Comparison of ENCODE assay signal across 9 mouse cellular contexts in the genomic region with DNA sequence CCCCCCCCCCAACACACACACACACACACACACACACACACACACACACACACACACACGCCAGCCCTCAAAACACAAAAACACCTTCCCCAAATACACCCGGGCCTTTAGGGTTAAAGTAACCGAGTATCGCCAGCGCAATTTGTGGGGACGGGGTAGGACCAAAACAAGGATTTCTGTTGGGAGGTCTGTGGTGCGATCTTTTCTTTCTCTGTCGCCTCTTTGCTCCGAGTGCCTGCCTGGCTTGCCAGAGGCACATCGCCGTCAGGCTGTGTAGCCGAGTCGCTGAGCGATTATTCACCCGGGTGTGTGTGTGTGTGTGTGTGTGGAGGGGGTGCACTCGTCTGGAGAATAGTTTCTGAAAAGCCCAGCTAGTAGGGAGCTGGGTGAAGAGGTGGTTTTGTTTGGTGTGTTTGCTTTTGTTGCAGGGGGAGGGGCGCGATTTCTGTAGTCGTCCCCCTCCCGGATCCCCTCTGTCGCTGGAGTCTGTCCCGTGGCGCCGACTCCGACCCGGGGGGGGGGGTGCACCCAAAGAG. TPM values are rescaled to one million over a fixed set of nuclear protein-coding genes. Genes with fewer than 3 reads are reported as not detected.
A peak's percentile ranks its signal among the peaks of the same experiment; 100 is the strongest.
DNase-seq lines count a peak whose midpoint lies in the region; ATAC-seq lines count a peak whose summit lies in the region.
"Had no signal": no experiment of that assay in that cellular context is flagged by ENCODE, and none has a peak within 500 bp of the region (broad histone marks: within the 10 kb centered on the region; RNA-seq: fewer than 3 reads in every experiment).

No protein-coding gene starts in this region.

- DNase-seq in MEL-GATA-1-ER (ENCODE audit: extremely low read depth, low read depth): peak; percentile 50
- peak; percentile 53 for DNase-seq in c-Kit-positive CD71-positive TER-119-positive erythroid progenitor cells, embryonic 14.5 days (ENCODE audit: low spot score)
- peak; percentile 73 for DNase-seq in hindbrain, embryonic 11.5 days (ENCODE audit: low spot score)
- peak; percentile 68 to 73 for DNase-seq in layer of hippocampus, postnatal 14 days (ENCODE audit: low spot score in 2 of 2)
- DNase-seq in lung, postnatal 14 days: peak; percentile 60
- DNase-seq in right cerebral cortex, adult 18-20 months: peak; percentile 66

- peaks cover 10% of the 10 kb centered on the region for H3K4me1 ChIP-seq in forebrain, embryonic 16.5 days (replicated peaks; ENCODE audit: control insufficient read depth, insufficient read depth, low read length)
- H3K4me1 ChIP-seq in hindbrain, embryonic 11.5 days (replicated peaks; ENCODE audit: control insufficient read depth, insufficient read depth, low read length): 0 out of 2 replicates have a peak, but pooled peaks cover 4% of the 10 kb centered on the region

- no peaks in the 10 kb centered on the region for H3K36me3 ChIP-seq in forebrain, embryonic 16.5 days (ENCODE audit: control insufficient read depth, insufficient read depth)
- H3K36me3 ChIP-seq in hindbrain, embryonic 11.5 days (ENCODE audit: control insufficient read depth, insufficient read depth, low read length): no peaks in the 10 kb centered on the region

- H3K9ac ChIP-seq in forebrain, embryonic 16.5 days (replicated peaks; ENCODE audit: low read depth, low read length): peak overlapping the region; percentile 91
- H3K9ac ChIP-seq in hindbrain, embryonic 11.5 days (ENCODE audit: low read depth, low read length): peak overlapping the region; percentile 89

- H3K9me3 ChIP-seq in forebrain, embryonic 16.5 days (ENCODE audit: control insufficient read depth, low read length): no peaks in the 10 kb centered on the region
- no peaks in the 10 kb centered on the region for H3K9me3 ChIP-seq in hindbrain, embryonic 11.5 days (ENCODE audit: control insufficient read depth, low read length)

- H3K27me3 ChIP-seq in forebrain, embryonic 16.5 days (replicated peaks; ENCODE audit: control insufficient read depth, insufficient read depth, low read length): no peaks in the 10 kb centered on the region
- H3K27me3 ChIP-seq in hindbrain, embryonic 11.5 days (ENCODE audit: control insufficient read depth, insufficient read depth, low read length): no peaks in the 10 kb centered on the region

- WGBS in forebrain, embryonic 16.5 days: under 1% methylated on average over 26 of the region's 26 CpGs
- 0% methylated on average over 24 of the region's 26 CpGs for WGBS in hindbrain, embryonic 11.5 days

- peak overlapping the region; percentile 74 for H3K4me2 ChIP-seq in forebrain, embryonic 16.5 days (ENCODE audit: low read length)
- H3K4me2 ChIP-seq in hindbrain, embryonic 11.5 days (replicated peaks; ENCODE audit: low read depth, low read length): peak overlapping the region; percentile 96

- peak overlapping the region; percentile 94 for H3K4me3 ChIP-seq in forebrain, embryonic 16.5 days (replicated peaks; ENCODE audit: low read length)
- H3K4me3 ChIP-seq in hindbrain, embryonic 11.5 days (ENCODE audit: low read depth, low read length): peak overlapping the region; percentile 80

- peak; percentile 26 for ATAC-seq in forebrain, embryonic 16.5 days
- peak; percentile 16 for ATAC-seq in hindbrain, embryonic 11.5 days (ENCODE audit: low FRiP score)
- no peak for ATAC-seq in monocyte, adult 5-6 weeks (replicated peaks; ENCODE audit: insufficient number of reproducible peaks, low FRiP score, low TSS enrichment, poor library complexity, severe bottlenecking)

- H3K27ac ChIP-seq in forebrain, embryonic 16.5 days (ENCODE audit: low read length): peak overlapping the region; percentile 99
- H3K27ac ChIP-seq in hindbrain, embryonic 11.5 days (ENCODE audit: low read depth, low read length): peak overlapping the region; percentile 93

RNA-seq across cellular contexts. Expression of gene Mxi1, which starts 2.1 kb away (rescaled TPM):
- 46.7 and 61.4 TPM in 2 replicates for polyA plus RNA-seq in forebrain, embryonic 16.5 days (2015; fragmentation: Nextera tagmentation; extraction: Ambion mirVana)
- polyA plus RNA-seq in hindbrain, embryonic 11.5 days (2014; fragmentation: Nextera tagmentation; extraction: Ambion mirVana): 59.6 and 73.7 TPM in 2 replicates
- 10 to 100 TPM; 61.0 to 67.0 TPM for total RNA-seq in layer of hippocampus, postnatal 14 days (2021)
- total RNA-seq in monocyte, adult 5-6 weeks (2017): 87.9 to 137 TPM (median 113 TPM) in 3 replicates

RNA-seq across cellular contexts. Expression of gene Gm10197, which starts 59.2 kb away (rescaled TPM):
- polyA plus RNA-seq in forebrain, embryonic 16.5 days (2015; fragmentation: Nextera tagmentation; extraction: Ambion mirVana): not detected in 2 replicates
- polyA plus RNA-seq in hindbrain, embryonic 11.5 days (2014; fragmentation: Nextera tagmentation; extraction: Ambion mirVana): not detected in 2 replicates
- not detected for total RNA-seq in layer of hippocampus, postnatal 14 days (2021)
- total RNA-seq in monocyte, adult 5-6 weeks (2017): not detected in 3 replicates
- polyA plus RNA-seq: large intestine, adult 2 months had no signal
